Mouse (Mus musculus): Measurements from ENCODE around the gene Ubxn11. TPM values are rescaled to one million over a fixed set of nuclear protein-coding genes. Genes with fewer than 3 reads are reported as not detected.

The Ubxn11 gene
- polyA plus RNA-seq, 1 experiment from 2014 or later = 1.3 TPM

- Histone ChIP-seq H3K36me3 (ENCODE audit: control insufficient read depth, insufficient read depth) (no peaks in the 10 kb centered on the region), H3K9ac (ENCODE audit: low read depth, low read length) (no peak overlapping the region), H3K4me2 (ENCODE audit: low read depth, low read length) (no peak overlapping the region), H3K27ac (ENCODE audit: low read length) (no peak overlapping the region), H3K4me1 (ENCODE audit: control insufficient read depth, low read depth, low read length) (peaks cover 12% of the 10 kb centered on the region), H3K4me3 (ENCODE audit: low read depth, low read length) (no peak overlapping the region), H3K9me3 (replicated peaks; ENCODE audit: control insufficient read depth, low read length) (peaks cover 2% of the 10 kb centered on the region; the same call in 1 of the 2 replicates), H3K27me3 (ENCODE audit: control insufficient read depth, insufficient read depth, low read depth, low read length) (peaks cover 13% of the 10 kb centered on the region)
- ATAC-seq (ENCODE audit: low read depth) = no peak
- 71% methylated on average over 4 of the region's 4 CpGs for WGBS (ENCODE audit: insufficient replicate concordance)
Measured at GRCm38 (mm10) chr4:134084999-134085398, 17.4 kb upstream of the Ubxn11 start.

DNA sequence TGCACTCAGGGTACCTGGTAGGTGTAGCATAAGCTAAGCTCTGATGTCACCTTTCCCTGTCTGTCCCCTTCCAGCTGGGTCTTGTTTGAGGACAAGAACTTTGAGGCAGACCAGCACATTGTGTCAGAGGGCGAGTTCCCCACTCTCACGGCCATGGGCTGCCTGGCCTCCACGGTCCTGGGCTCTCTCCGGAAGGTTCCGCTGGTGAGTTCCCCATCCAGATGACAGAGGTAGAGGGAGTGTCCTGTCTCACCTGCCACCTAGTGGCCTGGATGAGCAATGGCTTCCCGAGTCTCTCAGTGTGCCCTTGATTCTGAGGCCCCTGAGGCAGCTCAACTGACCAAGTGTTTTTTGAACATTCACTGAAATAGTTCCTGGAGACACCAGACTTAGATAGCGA is 15.0 kb upstream of the Ubxn11 start:
- Histone ChIP-seq H3K4me3 (ENCODE audit: low read depth, low read length) (no peak overlapping the region), H3K9ac (ENCODE audit: low read depth, low read length) (no peak overlapping the region), H3K36me3 (ENCODE audit: control insufficient read depth, insufficient read depth) (no peaks in the 10 kb centered on the region), H3K27ac (ENCODE audit: low read length) (no peak overlapping the region), H3K4me2 (ENCODE audit: low read depth, low read length) (no peak overlapping the region), H3K9me3 (replicated peaks; ENCODE audit: control insufficient read depth, low read length) (peaks cover 2% of the 10 kb centered on the region; the same call in 1 of the 2 replicates), H3K27me3 (ENCODE audit: control insufficient read depth, insufficient read depth, low read depth, low read length) (no peaks in the 10 kb centered on the region), H3K4me1 (ENCODE audit: control insufficient read depth, low read depth, low read length) (peaks cover under 1% of the 10 kb centered on the region)
- WGBS (ENCODE audit: insufficient replicate concordance) = 13% methylated on average over 7 of the region's 7 CpGs
- ATAC-seq (ENCODE audit: low read depth) = peak; percentile 59; the same call in 1 of the 2 replicates

- ATAC-seq (ENCODE audit: low read depth) = no peak
- H3K9me3 ChIP-seq (replicated peaks; ENCODE audit: control insufficient read depth, low read length) = peaks cover 2% of the 10 kb centered on the region; the same call in 1 of the 2 replicates
- WGBS (ENCODE audit: insufficient replicate concordance) = 72% methylated on average over 9 of the region's 9 CpGs
- no peaks in the 10 kb centered on the region; the same call in 1 of the 2 replicates for H3K4me1 ChIP-seq (ENCODE audit: control insufficient read depth, low read depth, low read length)
- H3K4me3 ChIP-seq (ENCODE audit: low read depth, low read length) = no peak overlapping the region
- no peaks in the 10 kb centered on the region for H3K27me3 ChIP-seq (ENCODE audit: control insufficient read depth, insufficient read depth, low read depth, low read length)
- no peak overlapping the region for H3K4me2 ChIP-seq (ENCODE audit: low read depth, low read length)
- H3K27ac ChIP-seq (ENCODE audit: low read length) = no peak overlapping the region
- H3K36me3 ChIP-seq (ENCODE audit: control insufficient read depth, insufficient read depth) = no peaks in the 10 kb centered on the region
- no peak overlapping the region for H3K9ac ChIP-seq (ENCODE audit: low read depth, low read length)
Measured at GRCm38 (mm10) chr4:134089029-134089428, 13.3 kb upstream of the Ubxn11 start.

- no peaks in the 10 kb centered on the region for H3K9me3 ChIP-seq (replicated peaks; ENCODE audit: control insufficient read depth, low read length)
- H3K4me1 ChIP-seq (ENCODE audit: control insufficient read depth, low read depth, low read length) = no peaks in the 10 kb centered on the region; the same call in 1 of the 2 replicates
- no peak overlapping the region for H3K4me3 ChIP-seq (ENCODE audit: low read depth, low read length)
- no peak overlapping the region for H3K9ac ChIP-seq (ENCODE audit: low read depth, low read length)
- no peaks in the 10 kb centered on the region for H3K36me3 ChIP-seq (ENCODE audit: control insufficient read depth, insufficient read depth)
- no peak overlapping the region for H3K4me2 ChIP-seq (ENCODE audit: low read depth, low read length)
- H3K27ac ChIP-seq (ENCODE audit: low read length) = no peak overlapping the region
- no peaks in the 10 kb centered on the region for H3K27me3 ChIP-seq (ENCODE audit: control insufficient read depth, insufficient read depth, low read depth, low read length)
- WGBS (ENCODE audit: insufficient replicate concordance) = 72% methylated on average over 16 of the region's 16 CpGs
- ATAC-seq (ENCODE audit: low read depth) = no peak
Measured at GRCm38 (mm10) chr4:134090521-134091224, 11.7 kb upstream of the Ubxn11 start.

DNA sequence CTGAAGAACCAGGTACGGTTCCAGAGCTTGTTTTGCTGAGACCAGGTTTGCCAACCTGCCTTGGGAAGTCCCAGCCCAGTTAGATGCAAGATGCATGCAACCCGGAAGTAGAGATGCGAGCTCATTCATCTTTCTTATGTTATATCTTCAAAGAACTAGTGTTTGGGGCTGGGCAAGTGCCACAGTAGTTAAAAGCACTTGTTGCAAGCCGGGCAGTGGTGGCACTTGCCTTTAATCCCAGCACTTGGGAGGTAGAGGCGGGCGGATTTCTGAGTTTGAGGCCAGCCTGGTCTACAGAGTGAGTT is 11.2 kb upstream of the Ubxn11 start:
- Histone ChIP-seq H3K9me3 (replicated peaks; ENCODE audit: control insufficient read depth, low read length) (no peaks in the 10 kb centered on the region), H3K36me3 (ENCODE audit: control insufficient read depth, insufficient read depth) (no peaks in the 10 kb centered on the region), H3K4me3 (ENCODE audit: low read depth, low read length) (no peak overlapping the region), H3K9ac (ENCODE audit: low read depth, low read length) (no peak overlapping the region), H3K27me3 (ENCODE audit: control insufficient read depth, insufficient read depth, low read depth, low read length) (no peaks in the 10 kb centered on the region), H3K4me1 (ENCODE audit: control insufficient read depth, low read depth, low read length) (no peaks in the 10 kb centered on the region; the same call in 1 of the 2 replicates), H3K27ac (ENCODE audit: low read length) (no peak overlapping the region), H3K4me2 (ENCODE audit: low read depth, low read length) (no peak overlapping the region)
- WGBS (ENCODE audit: insufficient replicate concordance) = 62% methylated on average over 6 of the region's 6 CpGs
- no peak for ATAC-seq (ENCODE audit: low read depth)

DNA sequence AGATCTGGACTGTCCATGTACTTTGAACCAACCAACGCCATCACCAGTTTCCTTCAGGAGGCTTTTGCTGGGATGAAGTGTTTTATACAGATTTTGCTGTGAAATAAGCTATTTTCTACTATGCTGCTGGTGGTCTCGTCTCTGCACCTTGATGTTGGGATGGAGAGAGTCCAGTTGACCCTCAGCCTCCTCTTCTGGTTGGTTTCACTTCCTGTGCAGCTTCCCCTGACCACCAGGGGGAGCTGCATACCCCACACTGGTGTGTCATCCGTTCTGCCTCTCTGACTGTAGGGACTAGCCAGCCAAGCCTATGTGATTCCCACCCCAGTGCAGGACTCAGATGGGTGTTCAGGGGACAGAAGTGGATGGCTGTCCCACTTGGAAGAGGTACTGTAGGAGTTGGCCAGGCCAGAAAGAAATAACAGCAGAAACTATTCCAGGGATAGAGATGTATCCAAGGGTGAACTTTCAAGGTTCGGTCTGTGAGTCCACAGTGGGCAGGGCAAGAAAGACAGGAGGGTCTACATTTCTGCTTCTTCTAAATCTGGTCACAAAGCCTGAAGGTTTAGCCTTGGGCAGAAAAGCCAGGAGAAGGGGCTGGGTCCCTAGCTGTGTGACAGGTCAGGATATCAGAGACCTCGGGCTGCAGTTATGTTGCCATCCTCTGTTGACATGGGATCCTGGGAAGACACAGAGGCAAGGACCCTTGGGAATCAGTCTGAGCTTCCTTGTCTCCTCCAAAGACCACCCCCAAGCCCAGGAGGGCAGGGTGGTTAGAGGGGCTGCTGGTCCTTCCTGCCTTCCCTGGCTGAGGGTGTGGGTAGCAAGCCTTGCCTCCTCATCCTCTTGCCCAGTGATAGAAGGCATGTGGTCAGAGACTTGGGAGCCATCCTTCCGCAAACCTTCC is 9.7 kb upstream of the Ubxn11 start:
- Histone ChIP-seq H3K4me1 (ENCODE audit: control insufficient read depth, low read depth, low read length) (no peaks in the 10 kb centered on the region), H3K4me2 (ENCODE audit: low read depth, low read length) (no peak overlapping the region), H3K4me3 (ENCODE audit: low read depth, low read length) (no peak overlapping the region), H3K36me3 (ENCODE audit: control insufficient read depth, insufficient read depth) (no peaks in the 10 kb centered on the region), H3K27ac (ENCODE audit: low read length) (no peak overlapping the region), H3K9ac (ENCODE audit: low read depth, low read length) (no peak overlapping the region), H3K27me3 (ENCODE audit: control insufficient read depth, insufficient read depth, low read depth, low read length) (no peaks in the 10 kb centered on the region), H3K9me3 (replicated peaks; ENCODE audit: control insufficient read depth, low read length) (no peaks in the 10 kb centered on the region)
- no peak for ATAC-seq (ENCODE audit: low read depth)
- 54% methylated on average over 6 of the region's 6 CpGs for WGBS (ENCODE audit: insufficient replicate concordance)

GRCm38 (mm10) chr4:134094004-134094564 is 8.3 kb upstream of the Ubxn11 start:
- H3K4me3 ChIP-seq (ENCODE audit: low read depth, low read length) = peak overlapping the region; percentile 32
- no peaks in the 10 kb centered on the region for H3K4me1 ChIP-seq (ENCODE audit: control insufficient read depth, low read depth, low read length)
- no peaks in the 10 kb centered on the region for H3K36me3 ChIP-seq (ENCODE audit: control insufficient read depth, insufficient read depth)
- no peak overlapping the region for H3K4me2 ChIP-seq (ENCODE audit: low read depth, low read length)
- no peaks in the 10 kb centered on the region for H3K9me3 ChIP-seq (replicated peaks; ENCODE audit: control insufficient read depth, low read length)
- 53% methylated on average over 7 of the region's 7 CpGs for WGBS (ENCODE audit: insufficient replicate concordance)
- H3K27me3 ChIP-seq (ENCODE audit: control insufficient read depth, insufficient read depth, low read depth, low read length) = no peaks in the 10 kb centered on the region
- no peak overlapping the region for H3K9ac ChIP-seq (ENCODE audit: low read depth, low read length)
- H3K27ac ChIP-seq (ENCODE audit: low read length) = no peak overlapping the region
- no peak for ATAC-seq (ENCODE audit: low read depth)

GRCm38 (mm10) chr4:134094923-134095547 is 7.3 kb upstream of the Ubxn11 start, which contains the start of gene Cd52:
Gene Cd52, minus strand, starts transcription at chr4:134095082.
- no peaks in the 10 kb centered on the region for H3K4me1 ChIP-seq (ENCODE audit: control insufficient read depth, low read depth, low read length)
- H3K27ac ChIP-seq (ENCODE audit: low read length) = 0 out of 2 replicates have a peak within 1 kb of the TSS, but pooled peaks have one; percentile 16
- no peaks in the 10 kb centered on the region for H3K9me3 ChIP-seq (replicated peaks; ENCODE audit: control insufficient read depth, low read length)
- peak within 1 kb of the TSS; percentile 32 for H3K4me3 ChIP-seq (ENCODE audit: low read depth, low read length)
- H3K9ac ChIP-seq (ENCODE audit: low read depth, low read length) = no peak within 1 kb of the TSS
- no peak within 1 kb of the TSS for H3K4me2 ChIP-seq (ENCODE audit: low read depth, low read length)
- no peaks in the 10 kb centered on the region for H3K27me3 ChIP-seq (ENCODE audit: control insufficient read depth, insufficient read depth, low read depth, low read length)
- WGBS (ENCODE audit: insufficient replicate concordance) = 28% methylated on average over 3 of the region's 3 CpGs
- H3K36me3 ChIP-seq (ENCODE audit: control insufficient read depth, insufficient read depth) = no peaks in the 10 kb centered on the region
- ATAC-seq (ENCODE audit: low read depth) = no peak
